Mouse (Mus musculus) embryonic facial prominence, embryonic 14.5 days (tissue): Measurements from ENCODE around the gene Smad9. TPM values are rescaled to one million over a fixed set of nuclear protein-coding genes. Genes with fewer than 3 reads are reported as not detected.
A peak's percentile ranks its signal among the peaks of the same experiment; 100 is the strongest.

ENCODE experiments used
- ATAC-seq: fragments of 200-750 bp; cut with Nextera tagmentation; 2 replicates; pipeline ENCODE4 v1.8.0; 2017; ENCODE audit warnings: low read depth, moderate number of reproducible peaks, moderate TSS enrichment
- DNase-seq: peaks from one replicate; pipeline ENCODE4 v3.0.0-alpha.2; 2015; ENCODE audit warnings: low spot score
- H3K27ac ChIP-seq: fragments of 300-500 bp; sonication (generic); replicated peaks from 2 replicates; pipeline ENCODE4 v1.5.1; 2014; ENCODE audit warnings: low read depth, mild to moderate bottlenecking, low read length, moderate library complexity
- H3K27me3 ChIP-seq: fragments of 300-500 bp; sonication (generic); replicated peaks from 2 replicates; pipeline ENCODE4 v1.6.1; 2014; ENCODE audit warnings: low read length; ENCODE audit not compliant: control insufficient read depth, insufficient read depth
- H3K36me3 ChIP-seq: fragments of 300-500 bp; sonication (generic); 2 replicates; pipeline ENCODE4 v1.6.1; 2014; ENCODE audit warnings: low read length, mixed read lengths; ENCODE audit not compliant: control insufficient read depth, insufficient read depth
- H3K4me1 ChIP-seq: fragments of 300-500 bp; sonication (generic); 2 replicates; pipeline ENCODE4 v1.6.1; 2014; ENCODE audit warnings: antibody characterized with exemption, low read length; ENCODE audit not compliant: control insufficient read depth, insufficient read depth
- H3K4me2 ChIP-seq: fragments of 300-500 bp; sonication (generic); 2 replicates; pipeline ENCODE4 v1.6.1; 2014; ENCODE audit warnings: low read depth, mild to moderate bottlenecking, low read length, moderate library complexity, mixed read lengths
- H3K4me3 ChIP-seq: fragments of 300-500 bp; sonication (generic); 2 replicates; pipeline ENCODE4 v1.5.1; 2014; ENCODE audit warnings: low read depth, mild to moderate bottlenecking, low read length
- H3K9ac ChIP-seq: fragments of 300-500 bp; sonication (generic); 2 replicates; pipeline ENCODE4 v1.6.1; 2014; ENCODE audit warnings: low read depth, mild to moderate bottlenecking, low read length, moderate library complexity, mixed read lengths
- H3K9me3 ChIP-seq: fragments of 300-500 bp; sonication (generic); 2 replicates; pipeline ENCODE4 v1.6.1; 2016; ENCODE audit warnings: low read length; ENCODE audit not compliant: control insufficient read depth
- WGBS: fragments of 180-500 bp; shearing (Covaris S2); extraction: QIAGEN DNeasy Blood & Tissue Kit; methylation state at CpG from one replicate; pipeline ENCODE4 v1.1.7; 2014; 5-methylcytosine and 5-hydroxymethylcytosine counted together
- polyA plus RNA-seq: library from polyadenylated mRNA; unstranded; fragments of >200 nt; fragmentation: Nextera tagmentation; extraction: Ambion mirVana; gene quantifications from 2 replicates; pipeline ENCODE4 v1.2.1, GENCODE M21; 2014

Smad9 gene
- 2.0 and 2.1 TPM in 2 replicates for polyA plus RNA-seq

DNA sequence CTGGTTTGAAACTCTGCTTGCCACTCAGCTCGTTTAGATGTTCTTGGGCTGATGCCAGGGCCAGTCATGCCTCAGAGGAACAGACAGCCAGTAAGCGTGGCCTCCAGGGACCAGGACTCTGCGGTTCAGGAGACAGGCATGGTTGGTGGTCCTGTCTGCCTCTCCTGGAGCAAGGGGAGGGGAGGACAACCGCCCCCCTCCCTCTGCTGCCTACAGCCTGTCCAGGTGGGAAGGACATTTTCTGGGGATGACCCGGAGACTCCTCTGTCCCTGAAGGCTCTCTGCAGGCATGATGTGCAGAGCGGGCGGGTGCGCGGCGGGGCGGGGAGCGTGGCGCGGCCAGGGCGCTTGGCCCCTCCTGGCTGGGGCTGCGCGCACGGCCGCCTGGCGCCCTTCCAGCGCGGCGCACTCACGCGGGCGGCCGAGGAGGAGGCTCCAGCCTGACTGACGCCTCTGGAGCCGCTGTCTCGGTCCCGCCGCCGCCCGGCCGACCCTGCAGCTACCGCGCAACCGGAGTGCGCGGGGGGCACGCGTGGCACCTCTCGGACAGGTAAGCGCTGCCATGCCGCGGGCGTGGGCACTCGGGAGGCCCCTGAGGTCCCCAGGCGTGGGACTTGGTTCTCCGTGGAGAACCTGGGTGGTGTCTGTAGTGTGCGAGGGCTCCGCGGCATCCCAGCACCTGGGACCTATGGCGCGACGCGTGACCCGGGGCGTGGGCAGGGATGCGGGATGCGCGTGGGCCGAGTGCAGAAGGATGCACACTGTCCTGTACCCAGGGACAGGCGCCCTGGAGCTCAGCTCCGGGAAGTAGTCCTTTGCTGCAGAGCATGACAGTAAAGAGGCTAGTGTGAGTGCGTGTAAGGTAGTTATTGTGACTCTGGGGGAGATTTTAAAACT lies at the start of gene Smad9:
Gene Smad9 (plus strand): TSS at position 438 of the 897 bp plus-strand sequence.
- peak; percentile 88 for ATAC-seq

DNA sequence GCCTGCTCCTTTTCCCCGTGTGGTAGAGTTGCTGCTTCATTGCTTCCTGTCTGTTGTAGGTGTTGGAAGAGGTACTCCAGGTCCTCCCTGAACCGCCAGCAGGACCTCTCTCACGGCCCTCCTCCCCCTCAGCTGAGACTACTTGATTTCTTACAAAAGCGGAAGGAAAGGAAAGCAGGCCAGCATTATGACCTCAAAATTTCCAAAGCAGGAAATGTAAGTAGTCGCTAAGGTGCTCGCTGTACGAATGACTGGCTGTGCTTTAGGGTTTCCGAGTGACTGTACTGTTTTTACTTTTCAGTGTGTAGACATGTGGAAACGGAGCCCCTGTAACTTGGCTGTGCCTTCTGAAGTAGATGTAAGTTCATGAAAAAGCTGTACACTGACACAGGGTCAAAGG lies 46.4 kb upstream of the Smad9 start:
- WGBS: 88% methylated on average over 9 of the region's 9 CpGs
- Histone ChIP-seq H3K27ac (no peak overlapping the region), H3K4me1 (no peaks in the 10 kb centered on the region), H3K36me3 (peaks cover 87% of the 10 kb centered on the region), H3K4me2 (no peak overlapping the region), H3K9ac (no peak overlapping the region), H3K9me3 (no peaks in the 10 kb centered on the region), H3K4me3 (no peak overlapping the region), H3K27me3 (no peaks in the 10 kb centered on the region)
- ATAC-seq (no peak), DNase-seq (no peak)

More for the DNA sequence above, at the start of gene Smad9:
- peak within 1 kb of the TSS; percentile 72 for H3K9ac ChIP-seq
- peak within 1 kb of the TSS; percentile 59 for H3K4me3 ChIP-seq
- 2% methylated on average over 19 of the region's 66 CpGs for WGBS
- peak within 1 kb of the TSS; percentile 93 for H3K4me2 ChIP-seq
- peaks cover 6% of the 10 kb centered on the region for H3K4me1 ChIP-seq
- H3K36me3 ChIP-seq: peaks cover 10% of the 10 kb centered on the region
- no peaks in the 10 kb centered on the region for H3K27me3 ChIP-seq
- H3K27ac ChIP-seq: peak within 1 kb of the TSS; percentile 82
- no peaks in the 10 kb centered on the region for H3K9me3 ChIP-seq
- DNase-seq: peak; percentile 86

DNA sequence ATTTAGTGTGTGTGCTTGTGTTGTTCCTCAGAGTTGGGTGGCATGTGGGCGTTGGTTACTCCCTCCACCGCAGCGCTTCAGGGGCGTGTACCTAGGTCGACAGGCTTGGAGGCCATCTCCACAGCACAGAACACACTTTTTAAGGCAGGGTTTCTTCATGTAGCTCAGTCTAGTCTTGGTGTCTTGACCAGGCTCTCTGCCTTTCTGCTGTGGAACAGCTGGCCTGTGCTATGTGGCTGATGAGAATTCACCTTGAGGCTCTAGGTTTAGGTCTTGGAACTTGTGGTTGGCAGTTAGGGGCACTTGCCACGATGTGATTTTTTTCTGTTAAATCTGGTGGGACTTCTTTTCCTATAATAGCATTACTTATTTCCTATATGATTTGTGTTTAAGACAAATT lies 41.1 kb upstream of the Smad9 start, which contains the start of gene Gm21958:
Gene Gm21958 (minus strand): TSS at position 101 of the 400 bp plus-strand sequence.
- Histone ChIP-seq H3K9me3 (no peaks in the 10 kb centered on the region), H3K4me1 (no peaks in the 10 kb centered on the region), H3K27ac (no peak within 1 kb of the TSS), H3K4me2 (no peak within 1 kb of the TSS), H3K9ac (no peak within 1 kb of the TSS), H3K36me3 (peaks cover 87% of the 10 kb centered on the region), H3K4me3 (no peak within 1 kb of the TSS), H3K27me3 (no peaks in the 10 kb centered on the region)
- ATAC-seq (no peak), DNase-seq (no peak)
- WGBS: 88% methylated on average over 6 of the region's 6 CpGs

DNA sequence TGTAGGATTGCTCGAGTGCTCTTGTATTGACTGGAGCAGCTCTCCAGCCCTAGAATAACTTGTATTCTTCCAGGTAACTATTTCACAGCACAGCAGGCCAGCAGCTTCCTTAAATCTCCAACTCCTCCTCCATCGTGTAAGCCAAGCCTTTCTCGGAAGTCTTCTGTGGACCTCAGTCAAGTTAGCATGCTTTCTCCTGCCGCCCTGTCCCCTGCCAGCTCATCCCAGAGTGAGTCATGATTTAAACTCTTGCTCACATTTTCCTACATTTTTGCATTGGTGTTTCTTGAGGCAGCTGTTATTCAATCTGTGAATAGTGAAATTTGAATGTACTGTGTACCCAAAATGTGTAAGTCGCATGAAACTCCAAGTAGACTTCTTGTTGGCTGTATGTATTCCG lies 39.9 kb upstream of the Smad9 start:
- Histone ChIP-seq H3K27ac (no peak overlapping the region), H3K4me3 (no peak overlapping the region), H3K9ac (no peak overlapping the region), H3K4me2 (no peak overlapping the region), H3K9me3 (no peaks in the 10 kb centered on the region), H3K4me1 (no peaks in the 10 kb centered on the region), H3K36me3 (peaks cover 79% of the 10 kb centered on the region), H3K27me3 (no peaks in the 10 kb centered on the region)
- DNase-seq (no peak), ATAC-seq (no peak)
- WGBS: 95% methylated on average over 6 of the region's 6 CpGs

DNA sequence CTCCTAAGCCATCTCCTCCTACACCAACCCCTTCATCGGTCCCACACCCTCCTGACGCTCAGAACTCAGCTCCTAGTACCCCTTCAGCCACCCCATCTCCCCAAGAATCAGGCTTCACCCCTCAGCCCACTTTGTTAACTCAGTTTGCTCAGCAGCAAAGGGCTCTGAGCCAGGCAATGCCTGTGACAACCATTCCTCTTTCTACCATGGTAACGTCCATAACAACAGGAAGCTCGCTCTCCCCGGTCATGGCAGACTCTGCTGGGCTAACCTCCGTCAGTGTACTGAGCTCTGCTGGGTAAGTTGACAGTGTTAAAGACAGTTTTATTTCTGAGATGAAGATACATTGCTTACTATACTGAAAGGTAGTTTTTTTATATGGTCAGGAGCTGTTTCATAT lies 38.0 kb upstream of the Smad9 start:
- Histone ChIP-seq H3K27ac (no peak overlapping the region), H3K27me3 (no peaks in the 10 kb centered on the region), H3K4me3 (no peak overlapping the region), H3K4me2 (no peak overlapping the region), H3K4me1 (no peaks in the 10 kb centered on the region), H3K36me3 (peaks cover 80% of the 10 kb centered on the region), H3K9ac (no peak overlapping the region), H3K9me3 (no peaks in the 10 kb centered on the region)
- no peak for DNase-seq
- no peak for ATAC-seq
- WGBS: 91% methylated on average over 6 of the region's 6 CpGs

DNA sequence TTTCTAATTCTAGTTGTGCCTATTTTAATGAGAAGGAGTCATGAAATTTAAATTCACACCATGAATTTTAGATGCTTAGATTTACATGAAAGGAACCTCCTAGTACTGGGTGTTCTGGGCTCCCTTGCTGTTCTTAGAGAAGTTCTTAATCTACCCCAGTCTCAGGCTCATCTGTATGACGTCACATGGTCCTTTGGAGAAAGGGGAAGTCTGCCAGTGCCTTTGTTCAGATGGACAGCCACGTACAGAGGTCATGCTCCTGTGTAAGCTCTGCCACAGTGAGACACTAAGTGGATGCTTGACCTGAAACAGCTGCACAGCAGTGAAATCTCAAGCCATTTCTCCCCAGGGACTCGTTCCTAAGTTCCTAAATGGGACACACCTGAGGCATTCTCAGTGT lies 36.4 kb upstream of the Smad9 start:
- WGBS: 69% methylated on average over 3 of the region's 3 CpGs
- H3K27ac ChIP-seq: no peak overlapping the region
- H3K36me3 ChIP-seq: peaks cover 86% of the 10 kb centered on the region
- no peak for DNase-seq
- ATAC-seq: no peak
- H3K9me3 ChIP-seq: no peaks in the 10 kb centered on the region
- no peaks in the 10 kb centered on the region for H3K4me1 ChIP-seq
- no peak overlapping the region for H3K4me2 ChIP-seq
- no peak overlapping the region for H3K4me3 ChIP-seq
- no peaks in the 10 kb centered on the region for H3K27me3 ChIP-seq
- H3K9ac ChIP-seq: no peak overlapping the region

DNA sequence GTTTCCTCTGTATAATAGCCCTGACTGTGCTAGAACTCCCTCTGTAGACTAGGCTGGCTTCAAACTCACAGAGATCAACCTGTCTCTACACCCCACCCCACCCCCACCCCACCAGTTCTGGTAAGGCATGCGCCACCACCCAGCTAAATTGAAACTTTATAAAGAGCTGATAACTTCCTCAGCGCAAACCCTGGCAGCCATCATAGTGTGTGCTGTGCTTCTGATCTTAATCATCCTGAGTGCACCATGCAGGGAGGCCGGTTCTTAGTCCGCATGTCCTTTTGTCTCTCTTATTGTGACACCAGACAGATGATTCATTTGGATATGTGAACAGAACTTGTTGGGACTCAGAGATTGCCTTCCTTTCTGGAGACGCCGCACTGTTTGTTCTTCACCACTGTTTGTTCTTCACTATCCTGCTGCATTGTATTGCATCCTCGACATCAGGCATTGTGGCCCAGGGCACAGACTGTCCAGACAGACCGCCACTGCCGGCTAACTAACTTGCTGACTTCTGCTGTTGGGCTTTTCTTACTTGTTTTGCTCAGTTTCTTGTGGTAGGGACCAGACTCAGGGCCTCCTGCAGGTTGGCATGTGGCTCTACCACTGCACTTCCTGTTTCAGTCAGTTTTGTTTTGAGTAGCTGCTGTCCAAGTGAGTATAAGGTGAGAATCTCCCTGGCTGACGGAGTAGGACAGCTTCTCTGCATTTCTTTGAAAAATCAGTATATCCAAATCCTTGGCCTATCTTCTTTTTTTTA lies 31.5 kb upstream of the Smad9 start:
- H3K36me3 ChIP-seq: peaks cover 81% of the 10 kb centered on the region

DNA sequence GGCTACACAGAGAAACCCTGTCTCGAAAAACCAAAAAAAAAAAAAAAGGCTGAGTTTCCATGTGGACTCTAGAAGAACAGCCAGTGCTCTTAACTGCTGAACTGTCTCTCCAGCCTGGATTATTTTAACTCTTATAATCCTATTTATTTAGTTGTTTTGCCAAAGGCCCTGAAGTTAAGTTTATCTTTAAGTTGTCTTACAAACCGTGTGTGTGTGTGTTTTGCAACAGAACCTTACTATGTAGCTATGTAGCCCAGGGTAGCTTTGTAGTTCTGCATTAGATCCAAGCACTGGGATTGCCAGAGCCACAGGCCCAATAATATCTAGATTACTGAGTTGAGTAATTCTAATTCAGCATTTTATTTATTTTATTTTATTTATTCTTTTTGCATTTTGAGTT lies 30.0 kb upstream of the Smad9 start:
- no peaks in the 10 kb centered on the region for H3K4me1 ChIP-seq
- 81% methylated on average over 2 of the region's 2 CpGs for WGBS
- DNase-seq (no peak), ATAC-seq (no peak)
- H3K36me3 ChIP-seq: peaks cover 89% of the 10 kb centered on the region
- H3K4me3 ChIP-seq: no peak overlapping the region
- H3K27ac ChIP-seq: no peak overlapping the region
- H3K4me2 ChIP-seq: no peak overlapping the region
- no peaks in the 10 kb centered on the region for H3K27me3 ChIP-seq
- H3K9me3 ChIP-seq: no peaks in the 10 kb centered on the region
- H3K9ac ChIP-seq: no peak overlapping the region

More for the DNA sequence above, 31.5 kb upstream of the Smad9 start:
- no peak overlapping the region for H3K4me3 ChIP-seq
- no peak overlapping the region for H3K27ac ChIP-seq
- no peaks in the 10 kb centered on the region for H3K4me1 ChIP-seq
- no peak overlapping the region for H3K4me2 ChIP-seq
- no peak overlapping the region for H3K9ac ChIP-seq
- 88% methylated on average over 10 of the region's 10 CpGs for WGBS
- no peak for ATAC-seq
- H3K9me3 ChIP-seq: no peaks in the 10 kb centered on the region
- H3K27me3 ChIP-seq: no peaks in the 10 kb centered on the region
- no peak for DNase-seq
